Mouse (Mus musculus): ENCODE measurements at regions not wholly inside any gene's neighbourhood (a gene's known extent, or its start where the extent isn't known, plus 50 kb on each side); places are given as distances from the start of the nearest gene placed in this dataset.

GRCm38 (mm10) chr12:25534620-25534950 lies 437.6 kb upstream of the Id2 start:
- no peaks in the 10 kb centered on the region for H3K9me3 ChIP-seq (ENCODE audit: low read length)
- no peak overlapping the region for H3K9ac ChIP-seq
- ATAC-seq (no peak), DNase-seq (no peak)
- H3K4me2 ChIP-seq (ENCODE audit: low read depth): no peak overlapping the region
- no peaks in the 10 kb centered on the region for H3K36me3 ChIP-seq (ENCODE audit: insufficient read depth)
- no peak overlapping the region for H3K27ac ChIP-seq (ENCODE audit: low read depth, low read length)
- no peaks in the 10 kb centered on the region for H3K4me1 ChIP-seq (ENCODE audit: insufficient read depth)
- H3K4me3 ChIP-seq (ENCODE audit: low read depth, low read length): no peak overlapping the region
- TF ChIP-seq CTCF (IDR thresholded peaks at IDR 0.05; ENCODE audit: low read depth): no peak
- no peaks in the 10 kb centered on the region for H3K27me3 ChIP-seq (ENCODE audit: insufficient read depth, low read length)
- WGBS: 82% methylated on average over 5 of the region's 5 CpGs

GRCm38 (mm10) chr12:25533709-25534619 lies 437.0 kb upstream of the Id2 start:
- H3K4me3 ChIP-seq (ENCODE audit: low read depth, low read length): no peak overlapping the region
- H3K36me3 ChIP-seq (ENCODE audit: insufficient read depth): no peaks in the 10 kb centered on the region
- DNase-seq (no peak), ATAC-seq (no peak)
- no peaks in the 10 kb centered on the region for H3K9me3 ChIP-seq (ENCODE audit: low read length)
- H3K27me3 ChIP-seq (ENCODE audit: insufficient read depth, low read length): no peaks in the 10 kb centered on the region
- 81% methylated on average over 10 of the region's 10 CpGs for WGBS
- TF ChIP-seq CTCF (IDR thresholded peaks at IDR 0.05; ENCODE audit: low read depth): no peak
- H3K27ac ChIP-seq (ENCODE audit: low read depth, low read length): no peak overlapping the region
- H3K4me2 ChIP-seq (ENCODE audit: low read depth): no peak overlapping the region
- H3K4me1 ChIP-seq (ENCODE audit: insufficient read depth): no peaks in the 10 kb centered on the region
- no peak overlapping the region for H3K9ac ChIP-seq

GRCm38 (mm10) chr12:25530483-25530882 lies 433.5 kb upstream of the Id2 start:
- Histone ChIP-seq H3K27ac (ENCODE audit: low read depth, low read length) (no peak overlapping the region), H3K27me3 (ENCODE audit: insufficient read depth, low read length) (no peaks in the 10 kb centered on the region), H3K9me3 (ENCODE audit: low read length) (no peaks in the 10 kb centered on the region), H3K9ac (no peak overlapping the region), H3K4me1 (ENCODE audit: insufficient read depth) (0 out of 2 replicates have a peak, but pooled peaks cover 6% of the 10 kb centered on the region), H3K4me3 (ENCODE audit: low read depth, low read length) (no peak overlapping the region), H3K4me2 (ENCODE audit: low read depth) (no peak overlapping the region), H3K36me3 (ENCODE audit: insufficient read depth) (no peaks in the 10 kb centered on the region)
- no peak for DNase-seq
- no peak for ATAC-seq
- TF ChIP-seq CTCF (IDR thresholded peaks at IDR 0.05; ENCODE audit: low read depth): no peak
- WGBS: 81% methylated on average over 3 of the region's 3 CpGs

DNA sequence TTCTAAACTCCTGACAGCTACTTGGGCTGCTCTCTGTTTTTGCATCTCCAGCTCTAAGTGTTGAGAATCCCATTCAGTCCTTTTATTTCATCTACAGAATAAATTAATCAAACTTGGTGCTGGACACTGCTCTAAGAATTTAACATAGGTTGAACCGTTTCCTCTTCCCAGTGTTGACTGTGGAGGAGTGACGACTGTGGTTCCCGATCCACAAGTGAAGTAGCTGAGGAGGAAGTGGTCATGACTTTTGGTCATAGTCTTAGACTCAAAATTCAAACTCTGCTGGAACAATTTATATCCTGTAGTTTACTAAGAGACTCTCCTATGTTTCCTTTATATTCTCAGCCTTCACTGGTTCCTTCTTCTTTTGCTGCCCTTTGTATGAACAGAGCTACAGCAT lies 432.6 kb upstream of the Id2 start:
- Histone ChIP-seq H3K4me1 (ENCODE audit: insufficient read depth) (0 out of 2 replicates have a peak, but pooled peaks cover 6% of the 10 kb centered on the region), H3K4me2 (ENCODE audit: low read depth) (no peak overlapping the region), H3K4me3 (ENCODE audit: low read depth, low read length) (no peak overlapping the region), H3K9me3 (ENCODE audit: low read length) (no peaks in the 10 kb centered on the region), H3K27me3 (ENCODE audit: insufficient read depth, low read length) (no peaks in the 10 kb centered on the region), H3K9ac (no peak overlapping the region), H3K36me3 (ENCODE audit: insufficient read depth) (no peaks in the 10 kb centered on the region), H3K27ac (ENCODE audit: low read depth, low read length) (no peak overlapping the region)
- WGBS: 94% methylated on average over 3 of the region's 3 CpGs
- DNase-seq: no peak
- ATAC-seq: no peak
- TF ChIP-seq CTCF (IDR thresholded peaks at IDR 0.05; ENCODE audit: low read depth): no peak

DNA sequence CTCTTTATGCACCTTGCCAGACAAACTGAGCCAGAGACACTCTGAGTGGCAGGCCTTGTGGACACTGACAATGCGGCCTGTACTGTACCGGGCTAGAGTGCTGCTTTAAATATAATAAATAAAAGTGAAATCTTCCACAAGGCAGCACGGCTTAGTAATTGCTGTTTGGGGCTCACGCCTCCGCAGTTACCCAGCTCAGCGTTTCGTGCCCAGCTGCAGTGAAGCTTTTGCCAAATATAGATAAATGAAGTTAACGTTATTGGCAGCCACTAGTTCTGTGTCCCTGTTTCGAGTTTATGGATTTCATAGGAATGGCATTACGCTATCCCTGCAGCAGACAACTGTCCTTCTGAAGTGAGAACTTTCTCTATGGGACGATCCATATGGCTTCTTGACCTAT lies 429.7 kb upstream of the Id2 start:
- Histone ChIP-seq H3K4me2 (ENCODE audit: low read depth) (no peak overlapping the region), H3K9me3 (ENCODE audit: low read length) (no peaks in the 10 kb centered on the region), H3K4me1 (ENCODE audit: insufficient read depth) (0 out of 2 replicates have a peak, but pooled peaks cover 6% of the 10 kb centered on the region), H3K27ac (ENCODE audit: low read depth, low read length) (no peak overlapping the region), H3K27me3 (ENCODE audit: insufficient read depth, low read length) (no peaks in the 10 kb centered on the region), H3K4me3 (ENCODE audit: low read depth, low read length) (no peak overlapping the region), H3K9ac (no peak overlapping the region), H3K36me3 (ENCODE audit: insufficient read depth) (no peaks in the 10 kb centered on the region)
- ATAC-seq: peak; percentile 25; the same call in 1 of the 2 replicates
- TF ChIP-seq CTCF (IDR thresholded peaks at IDR 0.05; ENCODE audit: low read depth): no peak
- WGBS: 70% methylated on average over 11 of the region's 11 CpGs
- peak; percentile 38 for DNase-seq

GRCm38 (mm10) chr12:25516738-25517137 lies 419.8 kb upstream of the Id2 start:
- ATAC-seq: no peak
- no peak overlapping the region for H3K4me2 ChIP-seq (ENCODE audit: low read depth)
- no peaks in the 10 kb centered on the region for H3K9me3 ChIP-seq (ENCODE audit: low read length)
- 83% methylated on average over 2 of the region's 2 CpGs for WGBS
- H3K27me3 ChIP-seq (ENCODE audit: insufficient read depth, low read length): no peaks in the 10 kb centered on the region
- no peak overlapping the region for H3K9ac ChIP-seq
- H3K4me1 ChIP-seq (ENCODE audit: insufficient read depth): no peaks in the 10 kb centered on the region
- no peak for TF ChIP-seq CTCF (IDR thresholded peaks at IDR 0.05; ENCODE audit: low read depth)
- H3K4me3 ChIP-seq (ENCODE audit: low read depth, low read length): no peak overlapping the region
- no peak for DNase-seq
- no peak overlapping the region for H3K27ac ChIP-seq (ENCODE audit: low read depth, low read length)
- no peaks in the 10 kb centered on the region for H3K36me3 ChIP-seq (ENCODE audit: insufficient read depth)

GRCm38 (mm10) chr12:25513679-25514078 lies 416.7 kb upstream of the Id2 start:
- Histone ChIP-seq H3K9ac (no peak overlapping the region), H3K4me1 (ENCODE audit: insufficient read depth) (no peaks in the 10 kb centered on the region), H3K36me3 (ENCODE audit: insufficient read depth) (no peaks in the 10 kb centered on the region), H3K4me2 (ENCODE audit: low read depth) (no peak overlapping the region), H3K9me3 (ENCODE audit: low read length) (no peaks in the 10 kb centered on the region), H3K27me3 (ENCODE audit: insufficient read depth, low read length) (no peaks in the 10 kb centered on the region), H3K4me3 (ENCODE audit: low read depth, low read length) (no peak overlapping the region), H3K27ac (ENCODE audit: low read depth, low read length) (no peak overlapping the region)
- ATAC-seq: no peak
- no peak for TF ChIP-seq CTCF (IDR thresholded peaks at IDR 0.05; ENCODE audit: low read depth)
- DNase-seq: no peak

All from forebrain, postnatal 0 days (tissue).